Mouse (Mus musculus) c-Kit-negative CD71-positive TER-119-positive erythroid progenitor cells, embryonic 14.5 days (primary cell): Measurements from ENCODE around the gene Gm5152.
"Not testable (repeated sequence)": the region's sequence is repeated elsewhere in the genome, so short reads cannot be mapped to it uniquely, and the experiment has no call there.

Source experiments
- DNase-seq: peaks from one replicate; pipeline ENCODE4 v3.0.0-alpha.2; 2013; ENCODE audit warnings: low read depth, low spot score

Gene Gm5152

GRCm38 (mm10) chr5:10246426-10246825, at the start of gene Gm5152:
TSS of gene Gm5152 (minus strand) at chr5:10246526.
- DNase-seq: not testable (repeated sequence)

GRCm38 (mm10) chr5:10254768-10255167, 8.4 kb upstream of the Gm5152 start:
- DNase-seq: not testable (repeated sequence)

GRCm38 (mm10) chr5:10245770-10246169, 556 bp downstream of the Gm5152 start:
- DNase-seq: not testable (repeated sequence)

GRCm38 (mm10) chr5:10240436-10240835, 5.9 kb downstream of the Gm5152 start:
- DNase-seq: not testable (repeated sequence)

GRCm38 (mm10) chr5:10220317-10220716, 26.0 kb downstream of the Gm5152 start:
- no peak for DNase-seq

- no peak for DNase-seq
Observed at GRCm38 (mm10) chr5:10203067-10203466, 43.3 kb downstream of the Gm5152 start.

GRCm38 (mm10) chr5:10196880-10197279, 49.4 kb downstream of the Gm5152 start:
- DNase-seq: no peak
